Mouse (Mus musculus) heart, postnatal 0 days (tissue): ENCODE measurements around the gene 1190005I06Rik.

Experiments used
- CTCF ChIP-seq: IDR thresholded peaks from 2 replicates; pipeline ENCODE4 v1.5.1; 2016; ENCODE audit warnings: antibody characterized with exemption, control low read depth, low read depth
- EP300 ChIP-seq: IDR thresholded peaks from 2 replicates; pipeline ENCODE4 v1.6.1; 2016; ENCODE audit warnings: antibody characterized with exemption, low read depth

GRCm38 (mm10) chr8:120630031-120630430 is 17.4 kb downstream of the 1190005I06Rik start:
- TF ChIP-seq CTCF = no peak
- TF ChIP-seq EP300 = no peak
